Mouse (Mus musculus) MEL (cell line): ENCODE results near the gene Serpinb1a. TPM values are rescaled to one million over a fixed set of nuclear protein-coding genes. Genes with fewer than 3 reads are reported as not detected.
A peak's percentile ranks its signal among the peaks of the same experiment; 100 is the strongest.
"Not testable (repeated sequence)": the region's sequence is repeated elsewhere in the genome, so short reads cannot be mapped to it uniquely, and the experiment has no call there.

Experiments used
- DNase-seq: peaks from one replicate; pipeline ENCODE4 v3.0.0; 2011; ENCODE audit warnings: low read depth, low spot score
- H3K27ac ChIP-seq: 2 replicates; pipeline ENCODE4 v1.5.1; 2012; ENCODE audit warnings: low read depth, mild to moderate bottlenecking, control low read depth, low read length, moderate library complexity; ENCODE audit not compliant: control insufficient read depth
- H3K27me3 ChIP-seq, 2 experiments: fragments of 150-350 bp in 1 of 2; sonication (generic) in 1 of 2; 2 replicates each; pipeline ENCODE4 v1.6.1; 2012; ENCODE audit warnings: low read length in 2 of 2, mild to moderate bottlenecking in 2 of 2, improper control_type of control experiment in 1 of 2, moderate library complexity in 1 of 2; ENCODE audit not compliant: insufficient read depth in 2 of 2, control insufficient read depth in 1 of 2
- H3K36me3 ChIP-seq, 2 experiments: 2 replicates each; pipeline ENCODE4 v1.6.1; 2012 to 2014; ENCODE audit warnings: low read length in 2 of 2, improper control_type of control experiment in 1 of 2, inconsistent platforms in 1 of 2, mild to moderate bottlenecking in 1 of 2; ENCODE audit not compliant: insufficient read depth in 2 of 2, control insufficient read depth in 1 of 2
- H3K4me1 ChIP-seq, 2 experiments: fragments of 150-350 bp in 1 of 2; sonication (generic) in 1 of 2; 2 replicates each; pipeline ENCODE4 v1.6.1; 2012; ENCODE audit warnings: low read length in 2 of 2, improper control_type of control experiment in 1 of 2, mild to moderate bottlenecking in 1 of 2; ENCODE audit not compliant: insufficient read depth in 2 of 2, control insufficient read depth in 1 of 2
- H3K4me3 ChIP-seq, 2 experiments: fragments of 150-350 bp in 1 of 2; sonication (generic) in 1 of 2; 2 replicates each; pipeline ENCODE4 v1.5.1; 2012; ENCODE audit warnings: low read depth in 2 of 2, low read length in 2 of 2, mild to moderate bottlenecking in 2 of 2, moderate library complexity in 2 of 2, control low read depth in 1 of 2, improper control_type of control experiment in 1 of 2; ENCODE audit not compliant: control insufficient read depth in 1 of 2, insufficient read depth in 1 of 2
- H3K79me2 ChIP-seq: 2 replicates; pipeline ENCODE4 v1.6.1; 2012; ENCODE audit warnings: mild to moderate bottlenecking, low read length, moderate library complexity; ENCODE audit not compliant: control insufficient read depth, poor library complexity, insufficient read depth
- H3K9ac ChIP-seq: 2 replicates; pipeline ENCODE4 v1.6.1; 2012; ENCODE audit warnings: low read depth, mild to moderate bottlenecking, control low read depth, low read length, moderate library complexity; ENCODE audit not compliant: control insufficient read depth, poor library complexity, severe bottlenecking
- H3K9me3 ChIP-seq: fragments of 150-350 bp; sonication (generic); replicated peaks from 2 replicates; pipeline ENCODE4 v1.6.1; 2012; ENCODE audit warnings: mild to moderate bottlenecking, low read length, improper control_type of control experiment, moderate library complexity; ENCODE audit not compliant: insufficient read depth
- BHLHE40 ChIP-seq: IDR thresholded peaks from 2 replicates; pipeline ENCODE4 v1.6.1; 2012; ENCODE audit warnings: low read depth, mild to moderate bottlenecking, inconsistent platforms, low read length, improper control_type of control experiment, borderline replicate concordance
- CHD2 ChIP-seq: IDR thresholded peaks from 2 replicates; pipeline ENCODE4 v1.6.1; 2011; ENCODE audit warnings: low read length, improper control_type of control experiment
- CTCF ChIP-seq, 3 experiments: IDR thresholded peaks in 2 of 3; conservative IDR thresholded peaks in 1 of 3; 2 replicates each; pipeline ENCODE4 v1.5.1; 2011 to 2012; ENCODE audit warnings: low read length in 3 of 3, low read depth in 2 of 3, mild to moderate bottlenecking in 2 of 3, improper control_type of control experiment in 1 of 3, inconsistent platforms in 1 of 3, mixed read lengths in 1 of 3, moderate library complexity in 1 of 3; ENCODE audit not compliant: control insufficient read depth in 1 of 3, insufficient read depth in 1 of 3, poor library complexity in 1 of 3, severe bottlenecking in 1 of 3
- ELF1 ChIP-seq: IDR thresholded peaks from 2 replicates; pipeline ENCODE4 v1.6.1; 2014; ENCODE audit warnings: low read depth, mild to moderate bottlenecking, inconsistent platforms, low read length, improper control_type of control experiment, moderate library complexity
- EP300 ChIP-seq, 2 experiments: IDR thresholded peaks; 2 replicates each; pipeline ENCODE4 v1.6.1; 2011; ENCODE audit warnings: improper control_type of control experiment in 2 of 2, low read length in 2 of 2, low read depth in 1 of 2, mild to moderate bottlenecking in 1 of 2
- GABPA ChIP-seq: IDR thresholded peaks from 2 replicates; pipeline ENCODE4 v1.6.1; 2012; ENCODE audit warnings: low read depth, mild to moderate bottlenecking, inconsistent platforms, low read length, improper control_type of control experiment, moderate library complexity
- GATA1 ChIP-seq: IDR thresholded peaks from 2 replicates; pipeline ENCODE4 v1.6.1; 2011; ENCODE audit warnings: low read depth, low read length, improper control_type of control experiment
- HCFC1 ChIP-seq: IDR thresholded peaks from 2 replicates; pipeline ENCODE4 v1.6.1; 2012; ENCODE audit warnings: low read depth, mild to moderate bottlenecking, inconsistent platforms, low read length, improper control_type of control experiment, moderate library complexity
- KAT2A ChIP-seq: conservative IDR thresholded peaks from 2 replicates; pipeline ENCODE4 v1.6.1; 2012; ENCODE audit warnings: low read depth, low read length, improper control_type of control experiment, inconsistent platforms
- MAX ChIP-seq: IDR thresholded peaks from 2 replicates; pipeline ENCODE4 v1.6.1; 2011; ENCODE audit warnings: low read length, improper control_type of control experiment
- MAZ ChIP-seq: IDR thresholded peaks from 2 replicates; pipeline ENCODE4 v1.6.1; 2012; ENCODE audit warnings: low read depth, mild to moderate bottlenecking, inconsistent platforms, low read length, improper control_type of control experiment
- MEF2A ChIP-seq: IDR thresholded peaks from 2 replicates; pipeline ENCODE4 v1.6.1; 2014; ENCODE audit warnings: low read depth, mild to moderate bottlenecking, inconsistent platforms, low read length, improper control_type of control experiment; ENCODE audit not compliant: poor library complexity, insufficient replicate concordance, severe bottlenecking; ENCODE audit errors: extremely low read depth
- MXI1 ChIP-seq: IDR thresholded peaks from 2 replicates; pipeline ENCODE4 v1.6.1; 2011; ENCODE audit warnings: mild to moderate bottlenecking, low read depth, low read length, improper control_type of control experiment
- MYB ChIP-seq: IDR thresholded peaks from 2 replicates; pipeline ENCODE4 v1.6.1; 2011; ENCODE audit warnings: mild to moderate bottlenecking, low read depth, low read length, improper control_type of control experiment
- MYC ChIP-seq: IDR thresholded peaks from 2 replicates; pipeline ENCODE4 v1.6.1; 2011; ENCODE audit warnings: low read depth, mild to moderate bottlenecking, low read length, improper control_type of control experiment, moderate library complexity
- NELFE ChIP-seq: IDR thresholded peaks from 2 replicates; pipeline ENCODE4 v1.6.1; 2011; ENCODE audit warnings: low read depth, low read length, improper control_type of control experiment
- POLR2AphosphoS2 ChIP-seq: IDR thresholded peaks from 2 replicates; pipeline ENCODE4 v1.6.1; 2011; ENCODE audit warnings: low read length, improper control_type of control experiment
- POLR2AphosphoS5 ChIP-seq: IDR thresholded peaks from 2 replicates; pipeline ENCODE4 v1.6.1; 2012; ENCODE audit warnings: low read depth, borderline replicate concordance, mild to moderate bottlenecking, inconsistent platforms, low read length, moderate library complexity, mixed read lengths
- RAD21 ChIP-seq: IDR thresholded peaks from 2 replicates; pipeline ENCODE4 v1.6.1; 2011; ENCODE audit warnings: mild to moderate bottlenecking, low read depth, low read length, improper control_type of control experiment
- SIN3A ChIP-seq: IDR thresholded peaks from 2 replicates; pipeline ENCODE4 v1.6.1; 2012; ENCODE audit warnings: low read length, improper control_type of control experiment, inconsistent platforms
- TAL1 ChIP-seq: IDR thresholded peaks from 2 replicates; pipeline ENCODE4 v1.6.1; 2012; ENCODE audit warnings: mild to moderate bottlenecking, inconsistent platforms, low read length, moderate library complexity, mixed read lengths
- TBP ChIP-seq: IDR thresholded peaks from 2 replicates; pipeline ENCODE4 v1.8.0; 2011; ENCODE audit warnings: low read depth, low read length, improper control_type of control experiment
- TCF12 ChIP-seq: IDR thresholded peaks from 2 replicates; pipeline ENCODE4 v1.6.1; 2014; ENCODE audit warnings: low read depth, mild to moderate bottlenecking, inconsistent platforms, low read length, improper control_type of control experiment, moderate library complexity
- USF1 ChIP-seq: IDR thresholded peaks from 2 replicates; pipeline ENCODE4 v1.6.1; 2014; ENCODE audit warnings: low read depth, mild to moderate bottlenecking, inconsistent platforms, low read length, improper control_type of control experiment, moderate library complexity
- ZC3H11A ChIP-seq: IDR thresholded peaks from 2 replicates; pipeline ENCODE4 v1.6.1; 2012; ENCODE audit warnings: low read depth, mild to moderate bottlenecking, inconsistent platforms, low read length, improper control_type of control experiment
- ZKSCAN1 ChIP-seq: IDR thresholded peaks from 2 replicates; pipeline ENCODE4 v1.6.1; 2012; ENCODE audit warnings: low read depth, mild to moderate bottlenecking, inconsistent platforms, low read length, improper control_type of control experiment, moderate library complexity
- polyA plus RNA-seq, 2 experiments: library from polyadenylated mRNA; stranded (reverse) in 1 of 2; unstranded in 1 of 2; fragments of >175 nt in 1 of 2; fragments of >200 nt in 1 of 2; gene quantifications; 2 replicates each; pipeline versions ENCODE4 v1.2.1 to v1.2.4; 2012; ENCODE audit warnings: low replicate concordance in 2 of 2, low read depth in 1 of 2; ENCODE audit not compliant: insufficient read length in 2 of 2, insufficient read depth in 1 of 2, missing spikeins in 1 of 2
- total RNA-seq: library from RNA; depleted of rRNA; stranded (reverse); fragments of 300-350 nt; gene quantifications from 2 replicates; pipeline ENCODE4 v1.2.3, GENCODE M21; 2012

Serpinb1a gene
- total and polyA plus RNA-seq, 3 experiments: 2.7 to 6.8 TPM; not detected in 1

- Histone ChIP-seq H3K36me3 (no peaks in the 10 kb centered on the region), H3K27me3 (no peaks in the 10 kb centered on the region; a peak in 1 of 4 replicates), H3K9me3 (no peaks in the 10 kb centered on the region), H3K79me2 (no peaks in the 10 kb centered on the region), H3K4me1 (no peaks in the 10 kb centered on the region; a peak in 1 of 4 replicates), H3K9ac (no peak overlapping the region), H3K27ac (no peak overlapping the region), H3K4me3 (no peak overlapping the region)
- TF ChIP-seq MYC: no peak
- TF ChIP-seq ZC3H11A: no peak
- TF ChIP-seq POLR2AphosphoS2: no peak
- no peak for TF ChIP-seq TBP
- no peak for TF ChIP-seq TCF12
- TF ChIP-seq ZKSCAN1: no peak
- TF ChIP-seq TAL1: no peak
- no peak for TF ChIP-seq NELFE
- TF ChIP-seq GATA1: no peak
- TF ChIP-seq MXI1: no peak
- no peak for TF ChIP-seq USF1
- TF ChIP-seq MYB: no peak
- DNase-seq: peak; percentile 60
Observed at GRCm38 (mm10) chr13:32868843-32869242, 17.9 kb upstream of the Serpinb1a start.

GRCm38 (mm10) chr13:32868233-32868632 is 17.2 kb upstream of the Serpinb1a start:
- not testable (repeated sequence) for H3K27ac ChIP-seq, H3K9ac ChIP-seq, H3K36me3 ChIP-seq, H3K79me2 ChIP-seq, H3K27me3 ChIP-seq, H3K4me3 ChIP-seq, H3K4me1 ChIP-seq, H3K9me3 ChIP-seq
- DNase-seq: peak; percentile 6

- no peak overlapping the region for H3K4me3 ChIP-seq
- DNase-seq: no peak
- H3K27ac ChIP-seq: no peak overlapping the region
- no peaks in the 10 kb centered on the region for H3K9me3 ChIP-seq
- H3K27me3 ChIP-seq: no peaks in the 10 kb centered on the region; a peak in 1 of 4 replicates
- H3K9ac ChIP-seq: no peak overlapping the region
- no peaks in the 10 kb centered on the region for H3K36me3 ChIP-seq
- TF ChIP-seq GABPA: no peak
- TF ChIP-seq POLR2AphosphoS5: no peak
- no peak for TF ChIP-seq EP300 (IDR thresholded peaks at IDR 0.05; ENCODE audit: low read depth in 1 of 2, low read length in 2 of 2)
- TF ChIP-seq MYB: no peak
- no peak for TF ChIP-seq CTCF (IDR thresholded peaks at IDR 0.05 in 2 of 3, conservative IDR thresholded peaks at IDR 0.05 in 1 of 3; ENCODE audit: control insufficient read depth in 1 of 3, insufficient read depth in 1 of 3, low read depth in 2 of 3, low read length in 3 of 3, poor library complexity in 1 of 3, severe bottlenecking in 1 of 3)
- no peak for TF ChIP-seq KAT2A
- TF ChIP-seq POLR2AphosphoS2: no peak
- TF ChIP-seq CHD2: no peak
- TF ChIP-seq RAD21: no peak
- TF ChIP-seq MAZ: no peak
- TF ChIP-seq HCFC1: no peak
- no peak for TF ChIP-seq SIN3A
- TF ChIP-seq MAX: no peak
- no peak for TF ChIP-seq MXI1
- TF ChIP-seq MEF2A: no peak
- TF ChIP-seq ELF1: no peak
- no peak for TF ChIP-seq BHLHE40
- H3K4me1 ChIP-seq: no peaks in the 10 kb centered on the region; a peak in 1 of 4 replicates
- no peaks in the 10 kb centered on the region for H3K79me2 ChIP-seq
Observed at GRCm38 (mm10) chr13:32867030-32867429, 16.0 kb upstream of the Serpinb1a start.
